Comparison of ENCODE assay signal across 25 mouse cellular contexts in the genomic region with DNA sequence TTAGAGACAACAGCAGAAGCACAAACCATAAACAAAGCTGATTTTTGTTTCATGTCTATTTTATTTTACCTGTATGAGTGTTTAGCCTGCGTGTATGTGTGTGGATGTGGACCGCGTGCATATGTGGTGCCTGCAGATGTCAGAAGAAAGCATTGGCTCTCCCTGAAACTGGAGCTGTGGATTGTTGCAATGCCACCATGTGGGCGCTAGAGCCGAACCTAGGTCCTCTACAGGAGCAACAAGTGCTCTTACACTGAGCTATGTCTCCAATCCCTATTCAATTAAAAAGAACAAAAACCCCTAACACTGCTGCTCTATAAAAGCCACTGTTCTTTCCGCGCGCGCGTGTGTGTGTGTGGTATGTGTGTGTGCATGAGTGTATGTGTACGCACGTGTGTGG.
"Had no signal": no experiment of that assay in that cellular context is flagged by ENCODE, and none has a peak within 500 bp of the region (broad histone marks: within the 10 kb centered on the region; RNA-seq: fewer than 3 reads in every experiment).

No protein-coding gene starts in this region.

- DNase-seq: gastrocnemius, postnatal 14 days; gastrocnemius, postnatal 36 days; heart, adult 11 months; heart, adult 2 months; heart, postnatal 4 days; kidney, adult 18-20 months; kidney, adult 8-10 months; kidney, postnatal 10 days; kidney, postnatal 25 days; kidney, postnatal 4 days; liver; liver, embryonic 13.5 days had no signal

- H3K9me3 ChIP-seq: heart, embryonic 13.5 days; heart, embryonic 15.5 days; hindbrain, embryonic 10.5 days; hindbrain, embryonic 12.5 days; liver, embryonic 13.5 days; liver, embryonic 15.5 days had no signal

- H3K27me3 ChIP-seq: heart, embryonic 13.5 days; heart, embryonic 15.5 days had no signal

- H3K4me1 ChIP-seq: hindbrain, embryonic 10.5 days; hindbrain, embryonic 12.5 days; liver, embryonic 13.5 days; liver, embryonic 15.5 days had no signal

- H3K4me3 ChIP-seq: heart, adult 2 months; heart, embryonic 13.5 days; heart, embryonic 15.5 days; hindbrain, embryonic 10.5 days; hindbrain, embryonic 12.5 days; layer of hippocampus, adult 2 months; left cerebral cortex, adult 2 months; liver, embryonic 13.5 days; liver, embryonic 15.5 days had no signal

- H3K36me3 ChIP-seq: heart, embryonic 13.5 days; heart, embryonic 15.5 days; hindbrain, embryonic 10.5 days; hindbrain, embryonic 12.5 days; liver, embryonic 13.5 days; liver, embryonic 15.5 days had no signal

- ATAC-seq: hindbrain, embryonic 16.5 days; inflammation-experienced regulatory T-cells, adult 6 months; intestine, embryonic 16.5 days had no signal

- H3K27ac ChIP-seq: heart, adult 2 months; heart, embryonic 13.5 days; heart, embryonic 15.5 days; hindbrain, embryonic 10.5 days; hindbrain, embryonic 12.5 days; hindbrain, embryonic 14.5 days; layer of hippocampus, adult 2 months; left cerebral cortex, adult 2 months; liver, embryonic 13.5 days; liver, embryonic 15.5 days had no signal

- H3K9ac ChIP-seq: heart, embryonic 13.5 days; heart, embryonic 15.5 days; hindbrain, embryonic 12.5 days; hindbrain, embryonic 14.5 days; liver, embryonic 13.5 days; liver, embryonic 15.5 days had no signal

- H3K4me2 ChIP-seq: heart, embryonic 11.5 days; heart, embryonic 13.5 days; heart, embryonic 15.5 days; hindbrain, embryonic 12.5 days; hindbrain, embryonic 14.5 days; liver, embryonic 11.5 days; liver, embryonic 13.5 days; liver, embryonic 15.5 days had no signal
